Mouse (Mus musculus) thymus, adult 2 months (tissue): Measurements from ENCODE around the gene Wdfy1.

Experiments
- CTCF ChIP-seq: fragments of 200-500 bp; IDR thresholded peaks from 2 replicates; pipeline ENCODE4 v1.5.1; 2012; ENCODE audit warnings: mild to moderate bottlenecking, control low read depth, low read length, moderate library complexity, borderline replicate concordance; ENCODE audit not compliant: control insufficient read depth, poor library complexity, insufficient read depth; ENCODE audit errors: extremely low read depth
- POLR2A ChIP-seq: fragments of 200-500 bp; IDR thresholded peaks from 2 replicates; pipeline ENCODE4 v1.6.1; 2012; ENCODE audit warnings: mild to moderate bottlenecking, low read length, control low read depth, moderate library complexity; ENCODE audit not compliant: control insufficient read depth, poor library complexity, insufficient read depth; ENCODE audit errors: extremely low read depth

- TF ChIP-seq CTCF (no peak), POLR2A (no peak)
These were observed 106.4 kb downstream of the Wdfy1 start for GRCm38 (mm10) chr1:79669419-79669974.
